ENCODE assay signal across 15 mouse cellular contexts in the genomic region with DNA sequence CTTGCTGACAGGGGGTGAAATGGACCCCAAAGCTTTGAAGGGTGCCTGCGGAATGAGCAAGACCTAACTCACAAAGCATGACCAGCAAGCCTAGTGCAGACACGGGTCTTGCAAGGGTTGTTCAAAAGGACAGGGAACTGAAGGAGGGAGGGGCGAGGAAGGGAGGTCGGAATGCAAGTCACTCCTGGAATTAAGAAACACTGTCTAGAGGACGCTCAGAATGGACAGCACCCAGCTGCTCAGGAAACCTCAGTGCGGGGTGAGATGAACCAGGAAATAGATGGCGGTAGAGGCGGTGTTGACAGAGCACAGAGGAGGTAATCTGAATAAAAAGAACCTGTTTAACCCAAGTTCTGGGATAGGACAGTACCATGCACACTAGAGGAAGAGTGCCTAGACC.
DNase-seq lines count a peak whose midpoint lies in the region; ATAC-seq and TF ChIP-seq lines count a peak whose summit lies in the region.
"Had no signal": no experiment of that assay in that cellular context is flagged by ENCODE, and none has a peak within 500 bp of the region (broad histone marks: within the 10 kb centered on the region; RNA-seq: fewer than 3 reads in every experiment).

No protein-coding gene starts in this region.

- 0 out of 2 replicates have a peak, but pooled peaks cover 3% of the 10 kb centered on the region for H3K4me1 ChIP-seq in intestine, postnatal 0 days (replicated peaks; ENCODE audit: control insufficient read depth, insufficient read depth, low read length)
- H3K4me1 ChIP-seq in lung, postnatal 0 days (ENCODE audit: insufficient read depth, low read depth, low read length): no peaks in the 10 kb centered on the region; the same call in 1 of the 2 replicates

- H3K9ac ChIP-seq in intestine, postnatal 0 days (ENCODE audit: low read depth, low read length): no peak overlapping the region
- H3K9ac ChIP-seq in lung, postnatal 0 days (replicated peaks; ENCODE audit: low read depth): no peak overlapping the region
- H3K9ac ChIP-seq: liver, embryonic 13.5 days had no signal

- H3K4me2 ChIP-seq in intestine, postnatal 0 days (replicated peaks; ENCODE audit: low read depth): no peak overlapping the region
- no peak overlapping the region for H3K4me2 ChIP-seq in lung, postnatal 0 days (replicated peaks; ENCODE audit: low read depth, low read length)
- H3K4me2 ChIP-seq: liver, embryonic 13.5 days had no signal

- no peak for TF ChIP-seq CTCF in intestine, postnatal 0 days (IDR thresholded peaks at IDR 0.05; ENCODE audit: low read depth)
- no peak for TF ChIP-seq CTCF in lung, postnatal 0 days (IDR thresholded peaks at IDR 0.05)

- peak; percentile 22; the same call in 1 of the 2 replicates for ATAC-seq in intestine, postnatal 0 days
- no peak for ATAC-seq in lung, postnatal 0 days

- H3K9me3 ChIP-seq in intestine, postnatal 0 days (ENCODE audit: control insufficient read depth): no peaks in the 10 kb centered on the region
- H3K9me3 ChIP-seq in lung, postnatal 0 days (ENCODE audit: low read length): no peaks in the 10 kb centered on the region
- H3K9me3 ChIP-seq: liver, embryonic 13.5 days had no signal

- WGBS in intestine, postnatal 0 days: 54% methylated on average over 8 of the region's 8 CpGs
- WGBS in lung, postnatal 0 days: 37% methylated on average over 8 of the region's 8 CpGs

- H3K36me3 ChIP-seq in intestine, postnatal 0 days (ENCODE audit: control insufficient read depth, insufficient read depth): no peaks in the 10 kb centered on the region
- no peaks in the 10 kb centered on the region for H3K36me3 ChIP-seq in lung, postnatal 0 days (ENCODE audit: insufficient read depth, low read length)
- H3K36me3 ChIP-seq: liver, embryonic 13.5 days had no signal

- peak; percentile 83 for DNase-seq in heart, adult 11 months
- DNase-seq in heart, postnatal 4 days: no peak
- peak; percentile 27 for DNase-seq in ES-CJ7 (ENCODE audit: low read depth, low spot score)
- DNase-seq in lung, postnatal 0 days (ENCODE audit: low spot score): peak; percentile 27
- no peak for DNase-seq in spleen, postnatal 36 days (ENCODE audit: low spot score in 2 of 2)
- no peak for DNase-seq in cerebellum, postnatal 4 days (ENCODE audit: low spot score in 2 of 2)
- DNase-seq in layer of hippocampus, postnatal 14 days (ENCODE audit: low spot score in 2 of 2): no peak
- DNase-seq: adrenal gland, adult 2 months; cerebellum, adult 8-10 months; layer of hippocampus, adult 9-11 months; left cerebral cortex, postnatal 4 days; liver, embryonic 13.5 days; right cerebral cortex, adult 18-20 months; thymus, adult 18-20 months had no signal

- no peak for TF ChIP-seq EP300 in lung, postnatal 0 days (IDR thresholded peaks at IDR 0.05)

- H3K27me3 ChIP-seq in intestine, postnatal 0 days (replicated peaks; ENCODE audit: control insufficient read depth, insufficient read depth, low read length): no peaks in the 10 kb centered on the region
- H3K27me3 ChIP-seq in lung, postnatal 0 days (replicated peaks; ENCODE audit: insufficient read depth, low read length): no peaks in the 10 kb centered on the region
- H3K27me3 ChIP-seq: liver, embryonic 13.5 days had no signal

- H3K4me3 ChIP-seq in intestine, postnatal 0 days (ENCODE audit: low read depth, low read length): no peak overlapping the region
- no peak overlapping the region for H3K4me3 ChIP-seq in lung, postnatal 0 days (ENCODE audit: low read depth, low read length)
- H3K4me3 ChIP-seq: liver, embryonic 13.5 days had no signal

- H3K27ac ChIP-seq in intestine, postnatal 0 days (ENCODE audit: low read depth, low read length): no peak overlapping the region
- H3K27ac ChIP-seq in lung, postnatal 0 days (ENCODE audit: low read length): no peak overlapping the region
- H3K27ac ChIP-seq: liver, embryonic 13.5 days had no signal

Comparison
In these comparisons a context has a peak if more than half of its experiments do, and no peak if none do; other contexts are left out.
1. DNase-seq: peak in heart, adult 11 months (single experiment), ES-CJ7 (single experiment) and lung, postnatal 0 days (single experiment); none in heart, postnatal 4 days (single experiment), spleen, postnatal 36 days (0 of 2), cerebellum, postnatal 4 days (0 of 2) and layer of hippocampus, postnatal 14 days (0 of 2).